Mouse (Mus musculus): ENCODE results near the gene Otop2.

DNA sequence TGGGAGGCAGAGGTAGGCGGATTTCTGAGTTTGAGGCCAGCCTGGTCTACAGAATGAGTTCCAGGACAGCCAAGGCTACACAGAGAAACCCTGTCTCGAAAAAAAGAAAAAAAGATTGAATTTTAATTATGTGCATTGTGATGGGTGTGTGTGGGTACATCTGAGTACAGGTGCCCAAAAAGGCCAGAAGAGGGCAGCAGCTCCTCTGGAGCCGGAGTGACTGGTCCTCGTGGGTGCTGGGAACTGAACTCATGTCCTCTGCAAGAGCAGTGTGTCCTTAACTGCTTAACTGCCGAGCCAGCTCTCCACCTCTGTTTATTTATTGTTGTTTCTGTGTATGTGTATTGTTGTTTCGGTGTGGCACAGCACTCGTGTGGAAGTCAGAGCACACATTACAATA, 70.9 kb downstream of the Otop2 start:
- TF ChIP-seq CTCF (IDR thresholded peaks at IDR 0.05; ENCODE audit: low read depth, low read length) (no peak), POLR2A (IDR thresholded peaks at IDR 0.05; ENCODE audit: borderline replicate concordance, low read depth, low read length) (no peak)

Measured in bone marrow macrophage, adult 2 months (primary cell).